Mouse (Mus musculus): ENCODE measurements at regions not wholly inside any gene's neighbourhood (a gene's known extent, or its start where the extent isn't known, plus 50 kb on each side); places are given as distances from the start of the nearest gene placed in this dataset.

- TF ChIP-seq CTCF (IDR thresholded peaks at IDR 0.05; ENCODE audit: insufficient read depth, low read depth, low read length) (no peak), POLR2A (IDR thresholded peaks at IDR 0.05; ENCODE audit: insufficient read depth, low read depth, low read length) (no peak)
These were observed 97.6 kb downstream of the Icos start for GRCm38 (mm10) chr1:61075335-61075734.
